Mouse (Mus musculus) lung, postnatal 10 days (tissue): Measurements from ENCODE around the gene Fuk.
"Not testable (repeated sequence)": the region's sequence is repeated elsewhere in the genome, so short reads cannot be mapped to it uniquely, and the experiment has no call there.

Source experiments
- DNase-seq: peaks from one replicate; pipeline ENCODE4 v3.0.0; 2021

The Fuk gene

GRCm38 (mm10) chr8:110861347-110862025 is 40.8 kb downstream of the Fuk start:
- not testable (repeated sequence) for DNase-seq

DNA sequence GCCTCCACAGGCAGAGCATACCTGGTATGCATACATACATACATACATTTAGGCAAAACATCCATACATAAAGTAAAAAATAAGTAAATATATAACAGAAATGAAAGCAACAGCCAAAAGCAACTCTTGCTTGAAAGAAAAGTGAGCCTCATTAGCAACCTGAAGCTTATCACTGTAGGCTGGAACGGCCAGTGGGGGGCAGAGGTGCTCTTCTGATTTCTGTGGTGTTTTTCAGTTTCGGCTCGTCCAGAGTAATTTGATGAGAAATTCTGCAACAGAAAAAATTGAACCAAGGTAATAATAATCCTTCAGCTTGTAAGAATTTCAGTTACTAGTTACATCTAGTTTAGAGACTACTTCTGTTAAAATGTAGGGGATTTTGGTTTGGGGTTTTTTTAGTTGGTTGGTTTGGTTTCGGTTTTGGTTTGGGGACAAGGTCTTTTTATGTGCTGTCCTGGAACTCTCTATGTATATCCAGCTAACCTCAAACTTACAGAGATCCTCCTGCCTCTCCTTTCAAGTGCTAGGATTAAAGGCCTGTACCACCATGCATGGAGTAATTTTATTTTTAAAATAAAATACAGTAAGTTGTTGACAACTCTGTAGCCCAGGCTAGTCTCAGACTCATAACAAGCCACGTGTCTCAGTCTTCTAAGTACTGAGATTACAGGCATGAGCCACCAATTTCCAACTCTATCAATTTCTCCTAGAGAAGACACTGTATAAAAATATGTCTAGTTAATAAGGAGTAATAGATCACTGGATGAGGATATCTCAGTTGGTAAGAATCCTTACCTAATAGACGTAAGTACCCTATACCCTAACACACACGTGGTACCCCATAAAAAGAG is 42.4 kb downstream of the Fuk start:
- DNase-seq: no peak

GRCm38 (mm10) chr8:110856760-110857461 is 45.4 kb downstream of the Fuk start:
- no peak for DNase-seq

GRCm38 (mm10) chr8:110856073-110856472 is 46.2 kb downstream of the Fuk start:
- not testable (repeated sequence) for DNase-seq

DNA sequence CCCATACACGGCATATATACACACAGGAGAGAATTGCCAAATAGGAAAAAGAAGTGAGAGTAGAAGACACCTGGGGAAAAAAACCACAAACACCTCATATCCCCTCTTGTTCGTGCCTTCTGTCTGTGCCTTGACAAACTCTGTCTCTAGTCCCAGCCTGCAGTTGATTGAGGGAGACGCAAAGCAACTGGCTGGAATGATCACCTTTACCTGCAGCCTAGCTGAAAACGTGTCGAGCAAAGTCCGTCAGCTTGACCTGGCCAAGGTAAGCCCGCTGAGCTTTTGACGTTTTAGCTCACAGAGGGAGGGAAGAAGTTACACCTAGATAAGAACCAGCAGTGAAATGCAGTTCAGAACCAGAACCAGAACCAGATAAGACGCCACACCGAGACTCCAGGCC is 51.1 kb downstream of the Fuk start:
- DNase-seq: no peak

DNA sequence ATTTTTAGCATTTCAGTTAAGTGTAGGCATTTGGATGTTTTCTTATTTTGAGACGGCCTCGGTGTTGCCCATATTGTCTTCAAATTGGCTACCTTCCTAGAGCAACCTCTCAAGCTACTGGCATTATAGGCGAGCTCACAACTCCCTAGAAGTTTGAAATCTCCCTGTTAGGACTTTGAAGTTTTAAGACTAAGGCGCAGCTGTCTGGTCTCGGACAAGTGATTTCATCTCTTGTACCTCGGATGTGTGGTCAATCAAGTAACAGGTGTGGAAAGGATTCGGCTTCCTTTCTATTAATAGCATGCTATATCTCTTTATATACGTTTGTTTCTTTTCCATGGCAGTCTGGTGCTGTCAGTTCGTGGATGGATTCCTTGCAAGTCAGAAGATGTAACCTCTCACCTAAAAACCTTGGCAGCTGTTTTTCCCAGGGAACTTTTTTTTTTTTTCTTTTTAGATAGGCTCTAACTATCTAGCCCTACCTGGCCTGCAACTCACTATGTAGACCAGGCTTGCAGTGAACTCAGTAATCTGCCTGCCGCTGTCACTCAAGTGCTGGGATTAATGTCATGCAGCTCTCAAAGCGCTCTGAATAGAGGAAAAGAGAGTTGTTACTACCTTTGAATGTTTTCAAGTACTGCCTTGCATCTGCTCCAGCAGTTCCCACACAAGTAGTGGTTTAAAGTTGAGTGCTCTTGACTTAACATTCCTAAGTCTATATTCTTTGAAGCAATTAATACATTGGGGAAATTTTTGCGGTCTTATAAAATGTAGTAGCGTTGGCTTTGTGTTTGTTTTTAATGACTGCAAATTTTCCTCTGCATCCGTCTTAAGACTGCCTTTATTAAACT is 54.4 kb downstream of the Fuk start:
- DNase-seq: no peak

GRCm38 (mm10) chr8:110847171-110847549 is 55.1 kb downstream of the Fuk start:
- no peak for DNase-seq

DNA sequence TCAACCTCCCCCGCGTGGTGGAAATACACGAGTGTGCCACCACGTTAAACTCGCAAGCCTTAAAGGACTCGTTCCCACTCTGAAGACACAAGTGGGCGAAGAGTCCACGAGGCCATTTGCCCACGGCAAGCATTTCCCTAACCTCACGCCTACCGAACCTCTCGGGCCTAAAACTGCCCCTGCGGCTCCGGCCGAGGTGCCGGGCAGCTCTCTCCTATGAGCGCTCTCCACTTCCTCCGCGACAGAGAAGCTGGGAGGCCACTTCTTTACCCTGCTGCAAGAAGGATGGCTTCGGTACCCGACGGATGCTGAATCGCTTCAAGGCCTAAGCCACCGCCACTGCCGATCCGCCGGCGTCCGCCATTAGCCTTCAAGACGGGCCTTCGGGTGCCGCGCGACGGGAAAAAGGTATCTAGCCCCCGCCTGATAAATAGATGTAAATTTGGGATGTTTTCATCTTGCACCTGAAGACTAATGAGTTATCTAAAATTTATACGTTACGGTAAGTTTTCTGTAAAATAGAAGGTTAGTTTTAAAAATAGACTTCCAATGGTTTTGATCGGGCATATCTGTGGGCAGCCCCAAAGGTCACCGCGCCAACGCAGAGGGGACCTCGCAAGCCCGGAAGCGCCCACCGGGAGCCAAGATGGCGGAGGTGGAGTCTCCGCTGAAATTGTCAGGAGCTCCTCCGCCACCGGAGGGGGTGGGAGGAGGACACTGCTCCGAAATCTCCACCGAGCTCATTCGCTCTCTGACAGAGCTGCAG is 55.7 kb downstream of the Fuk start, which contains the start of the genes Cog4 and Sf3b3:
TSS of gene Cog4 (plus strand) at position 196 of the 766 bp plus-strand sequence.
TSS of gene Sf3b3 (minus strand) at position 383 of the 766 bp plus-strand sequence.
- DNase-seq: peak; percentile 89

DNA sequence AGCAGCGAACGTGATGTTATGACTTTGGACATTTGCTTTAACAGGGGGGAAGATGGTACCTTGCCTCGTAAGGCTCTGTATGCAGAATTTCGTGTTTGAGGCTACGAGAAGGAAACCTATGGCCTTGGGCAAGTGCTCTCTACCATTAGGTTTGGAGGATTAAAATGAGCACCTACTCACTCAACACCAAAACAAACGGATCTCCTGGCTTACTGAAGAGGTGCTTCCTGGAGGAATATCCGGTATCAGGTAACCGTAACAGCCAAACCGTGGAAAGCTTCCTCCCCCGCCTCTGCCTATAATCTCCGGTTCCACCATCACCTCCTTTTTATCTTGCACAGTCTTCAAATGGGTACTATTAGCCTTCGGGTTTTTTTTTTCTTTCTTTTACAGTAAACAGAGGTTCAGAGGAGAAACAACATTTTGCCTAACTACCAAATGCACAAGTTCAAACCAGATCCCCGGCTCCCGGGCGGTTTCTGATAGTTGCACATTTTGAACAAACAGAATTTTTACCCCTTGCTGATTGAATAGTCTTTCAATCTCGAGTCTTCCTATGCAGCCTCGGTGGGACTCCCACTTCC is 56.4 kb downstream of the Fuk start:
- DNase-seq: peak; percentile 37

- no peak for DNase-seq
Measured at GRCm38 (mm10) chr8:110844941-110845340, 57.3 kb downstream of the Fuk start.

GRCm38 (mm10) chr8:110843207-110843606 is 59.1 kb downstream of the Fuk start:
- DNase-seq: no peak

DNA sequence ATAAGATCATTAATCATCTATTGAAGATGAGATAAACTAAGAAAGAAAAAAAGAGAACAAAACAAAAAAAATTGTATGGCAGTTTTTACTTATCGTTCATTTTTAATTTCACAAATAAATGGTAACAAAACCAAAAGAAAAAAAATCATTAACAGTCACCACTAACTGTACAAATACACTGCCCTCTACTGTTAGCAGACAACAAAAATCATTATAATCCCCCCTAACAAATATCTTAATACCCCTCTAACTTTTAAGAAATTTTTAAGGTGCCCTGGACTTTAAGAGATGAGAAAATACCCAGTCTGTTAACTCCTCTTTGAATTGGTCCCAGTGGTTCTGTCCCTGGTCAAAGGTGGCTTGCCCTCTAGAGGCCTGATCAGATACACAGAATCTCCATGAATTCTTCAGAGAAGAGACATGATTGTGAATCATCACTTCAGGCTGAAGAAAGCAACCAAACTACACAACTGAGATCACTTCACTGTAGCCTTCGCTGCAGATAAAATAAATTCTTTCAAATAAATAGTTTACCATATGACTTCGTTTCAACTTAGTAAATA is 60.2 kb downstream of the Fuk start:
- no peak for DNase-seq
